Mouse (Mus musculus) myocyte (in vitro differentiated cells): ENCODE data around the gene Syndig1. TPM values are rescaled to one million over a fixed set of nuclear protein-coding genes. Genes with fewer than 3 reads are reported as not detected.

Experiments used
- H3K27me3 ChIP-seq: one replicate; pipeline ENCODE4 v1.6.1; 2011; ENCODE audit not compliant: control insufficient read depth, insufficient read depth, insufficient read length
- H3K36me3 ChIP-seq: one replicate; pipeline ENCODE4 v1.6.1; 2011; ENCODE audit not compliant: control insufficient read depth, insufficient read depth
- H3K4me2 ChIP-seq: one replicate; pipeline ENCODE4 v1.6.1; 2011; ENCODE audit warnings: low read depth, control low read depth
- H3K4me3 ChIP-seq: one replicate; pipeline ENCODE4 v1.5.1; 2011; ENCODE audit warnings: mild to moderate bottlenecking, control low read depth, moderate library complexity
- H3K79me2 ChIP-seq: one replicate; pipeline ENCODE4 v1.6.1; 2011; ENCODE audit not compliant: control insufficient read depth, insufficient read depth
- H3ac ChIP-seq: one replicate; pipeline ENCODE4 v1.6.1; 2011; ENCODE audit not compliant: control insufficient read depth, insufficient read length
- CEBPB ChIP-seq: IDR thresholded peaks from 2 replicates; pipeline ENCODE4 v1.6.1; 2011; ENCODE audit warnings: mild to moderate bottlenecking, moderate library complexity; ENCODE audit not compliant: poor library complexity, insufficient read depth, severe bottlenecking
- E2F4 ChIP-seq: IDR thresholded peaks from one replicate; pipeline ENCODE4 v1.6.1; 2011; ENCODE audit warnings: mild to moderate bottlenecking, control low read depth, moderate library complexity; ENCODE audit not compliant: insufficient read depth
- MAX ChIP-seq: IDR thresholded peaks from one replicate; pipeline ENCODE4 v1.6.1; 2011; ENCODE audit warnings: low read depth, mild to moderate bottlenecking, control low read depth
- MYOD1 ChIP-seq, 3 experiments: IDR thresholded peaks; one replicate each; pipeline ENCODE4 v1.6.1; 2011; ENCODE audit warnings: control low read depth in 2 of 3, low read depth in 2 of 3, mild to moderate bottlenecking in 2 of 3, moderate library complexity in 1 of 3; ENCODE audit not compliant: insufficient read length in 2 of 3, control insufficient read depth in 1 of 3
- MYOG ChIP-seq, 3 experiments: IDR thresholded peaks; one replicate each; pipeline ENCODE4 v1.6.1; 2011; ENCODE audit warnings: control low read depth in 2 of 3, low read depth in 2 of 3, mild to moderate bottlenecking in 2 of 3; ENCODE audit not compliant: insufficient read length in 2 of 3, control insufficient read depth in 1 of 3, insufficient read depth in 1 of 3
- POLR2A ChIP-seq: IDR thresholded peaks from one replicate; pipeline ENCODE4 v1.6.1; 2011; ENCODE audit warnings: low read depth, mild to moderate bottlenecking, control low read depth, moderate library complexity; ENCODE audit not compliant: insufficient read length
- POLR2AphosphoS2 ChIP-seq: IDR thresholded peaks from one replicate; pipeline ENCODE4 v1.6.1; 2011; ENCODE audit warnings: low read depth, control low read depth; ENCODE audit not compliant: insufficient read length
- REST ChIP-seq: IDR thresholded peaks from one replicate; pipeline ENCODE4 v1.6.1; 2011; ENCODE audit warnings: mild to moderate bottlenecking, control low read depth, moderate library complexity; ENCODE audit not compliant: insufficient read depth, insufficient read length
- SRF ChIP-seq: IDR thresholded peaks from one replicate; pipeline ENCODE4 v1.6.1; 2011; ENCODE audit warnings: low read depth; ENCODE audit not compliant: control insufficient read depth, insufficient read length
- TCF12 ChIP-seq: IDR thresholded peaks from one replicate; pipeline ENCODE4 v1.6.1; 2011; ENCODE audit warnings: mild to moderate bottlenecking, control low read depth; ENCODE audit not compliant: poor library complexity, insufficient read depth, severe bottlenecking
- TCF3 ChIP-seq: IDR thresholded peaks from one replicate; pipeline ENCODE4 v1.6.1; 2011; ENCODE audit warnings: low read depth, control low read depth; ENCODE audit not compliant: insufficient read length
- USF1 ChIP-seq: IDR thresholded peaks from one replicate; pipeline ENCODE4 v1.6.1; 2011; ENCODE audit warnings: low read depth, mild to moderate bottlenecking, control low read depth, moderate library complexity
- polyA plus RNA-seq: library from polyadenylated mRNA; unstranded; fragments of >200 nt; fragmentation: generic; extraction: Trizol; gene quantifications from one replicate; pipeline ENCODE4 v1.2.1, GENCODE M21; 2012; ENCODE audit warnings: missing spikeins

Gene Syndig1
- polyA plus RNA-seq, 1 experiment: not detected

DNA sequence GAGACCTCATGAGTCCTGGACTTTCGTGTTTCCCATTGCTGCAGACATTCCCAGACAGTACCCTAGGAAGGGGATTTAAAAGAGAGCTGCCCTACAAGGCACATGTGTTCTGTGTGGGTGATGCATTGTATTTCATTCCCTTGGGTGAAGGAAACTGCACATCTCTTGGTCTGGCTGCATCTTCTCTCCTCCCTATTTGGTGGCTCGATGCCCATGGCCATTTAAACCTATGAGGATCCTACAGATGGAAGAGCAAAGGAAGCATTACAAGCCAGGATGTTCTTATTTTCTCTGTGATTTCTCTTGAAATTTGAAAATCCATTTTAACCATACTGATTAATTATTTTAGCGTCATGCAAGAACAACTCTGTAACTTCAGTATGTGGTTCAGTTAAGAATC, 98.5 kb downstream of the Syndig1 start:
- H3ac ChIP-seq: no peak overlapping the region
- TF ChIP-seq MAX: no peak
- no peak for TF ChIP-seq USF1
- no peak for TF ChIP-seq POLR2A
- no peak for TF ChIP-seq REST
- TF ChIP-seq E2F4: no peak
- no peak for TF ChIP-seq MYOD1 (IDR thresholded peaks at IDR 0.05; ENCODE audit: control insufficient read depth in 1 of 3, insufficient read length in 2 of 3, low read depth in 2 of 3)
- no peak for TF ChIP-seq TCF3
- no peak for TF ChIP-seq TCF12
- TF ChIP-seq SRF: no peak

DNA sequence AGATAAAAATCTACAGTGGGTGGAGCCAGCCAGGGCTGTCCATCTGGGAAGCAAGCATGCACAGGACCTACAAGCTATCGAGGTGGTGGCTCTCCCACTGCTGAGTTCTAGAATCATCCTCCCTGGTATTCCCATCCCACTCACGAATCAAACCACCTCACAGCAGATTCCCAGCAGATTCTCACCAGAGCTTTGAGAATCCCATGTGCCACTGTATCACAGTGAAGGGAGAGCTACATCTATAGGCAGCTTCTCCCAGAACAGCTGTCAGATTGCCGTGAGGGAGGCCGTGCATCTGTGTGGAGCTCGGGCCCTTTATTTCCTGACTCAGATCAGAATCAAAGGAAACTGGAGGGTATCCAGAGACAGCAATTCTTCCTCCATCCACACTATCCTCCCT, 101.0 kb downstream of the Syndig1 start:
- H3K36me3 ChIP-seq: no peaks in the 10 kb centered on the region
- no peak overlapping the region for H3K4me3 ChIP-seq
- no peak overlapping the region for H3ac ChIP-seq
- TF ChIP-seq E2F4 (no peak), REST (no peak), SRF (no peak), MAX (no peak), USF1 (no peak), MYOG (IDR thresholded peaks at IDR 0.05; ENCODE audit: control insufficient read depth in 1 of 3, insufficient read depth in 1 of 3, insufficient read length in 2 of 3, low read depth in 2 of 3) (no peak), POLR2AphosphoS2 (no peak), TCF3 (no peak), TCF12 (no peak), MYOD1 (IDR thresholded peaks at IDR 0.05; ENCODE audit: control insufficient read depth in 1 of 3, insufficient read length in 2 of 3, low read depth in 2 of 3) (no peak), CEBPB (no peak), POLR2A (no peak)
- no peaks in the 10 kb centered on the region for H3K27me3 ChIP-seq
- no peak overlapping the region for H3K4me2 ChIP-seq
- no peaks in the 10 kb centered on the region for H3K79me2 ChIP-seq

More for the DNA sequence above, 98.5 kb downstream of the Syndig1 start:
- Histone ChIP-seq H3K4me3 (no peak overlapping the region), H3K4me2 (no peak overlapping the region), H3K36me3 (no peaks in the 10 kb centered on the region), H3K27me3 (no peaks in the 10 kb centered on the region), H3K79me2 (no peaks in the 10 kb centered on the region)

DNA sequence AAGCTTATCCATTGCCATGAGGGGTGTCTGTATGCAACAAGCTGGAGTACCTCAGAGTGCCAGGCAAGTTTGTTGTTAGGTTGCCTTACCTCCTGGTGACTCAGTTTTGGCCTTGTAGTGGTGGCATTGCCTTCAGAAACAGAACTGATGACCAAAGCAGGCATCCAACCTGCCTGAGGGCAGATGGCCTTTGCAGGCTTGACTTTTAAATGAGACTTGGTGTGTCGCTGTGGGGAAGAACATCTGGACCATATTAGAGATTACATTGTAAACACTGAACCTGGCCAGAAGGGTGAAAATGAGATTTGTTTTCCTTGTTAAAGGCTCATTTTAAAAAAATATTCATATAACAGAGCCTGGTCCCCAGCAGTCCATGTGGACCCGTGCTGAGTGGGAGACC, 102.1 kb downstream of the Syndig1 start:
- Histone ChIP-seq H3K79me2 (no peaks in the 10 kb centered on the region), H3K4me3 (no peak overlapping the region), H3K27me3 (no peaks in the 10 kb centered on the region), H3K4me2 (no peak overlapping the region), H3ac (no peak overlapping the region), H3K36me3 (no peaks in the 10 kb centered on the region)
- TF ChIP-seq POLR2A (no peak), SRF (no peak), USF1 (no peak), REST (no peak), E2F4 (no peak), POLR2AphosphoS2 (no peak), MYOG (IDR thresholded peaks at IDR 0.05; ENCODE audit: control insufficient read depth in 1 of 3, insufficient read depth in 1 of 3, insufficient read length in 2 of 3, low read depth in 2 of 3) (no peak), TCF12 (no peak), TCF3 (no peak), MAX (no peak), CEBPB (no peak), MYOD1 (IDR thresholded peaks at IDR 0.05; ENCODE audit: control insufficient read depth in 1 of 3, insufficient read length in 2 of 3, low read depth in 2 of 3) (no peak)

DNA sequence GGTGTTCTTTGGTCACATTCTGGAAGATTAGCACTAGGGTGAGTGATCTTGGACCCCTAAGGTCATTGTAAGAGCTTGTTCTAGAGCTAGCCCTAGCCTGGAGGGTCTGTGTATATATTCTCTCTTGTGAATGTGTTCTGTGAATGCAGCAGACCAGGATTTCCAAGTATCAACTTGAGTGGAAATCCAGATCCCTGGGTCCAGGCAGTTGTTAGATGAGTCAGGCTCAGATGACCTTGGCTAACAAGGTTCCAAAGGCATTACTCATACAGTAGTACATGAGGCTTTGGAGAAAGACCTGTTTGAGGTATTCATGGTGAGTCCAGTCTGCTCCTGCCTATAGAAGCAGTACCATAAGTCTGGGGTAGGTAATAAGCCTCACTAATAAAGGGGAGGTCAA, 103.1 kb downstream of the Syndig1 start:
- TF ChIP-seq MAX (no peak), TCF12 (no peak), E2F4 (no peak), POLR2A (no peak), POLR2AphosphoS2 (no peak), TCF3 (no peak), CEBPB (no peak), SRF (no peak), USF1 (no peak), REST (no peak), MYOG (IDR thresholded peaks at IDR 0.05; ENCODE audit: control insufficient read depth in 1 of 3, insufficient read depth in 1 of 3, insufficient read length in 2 of 3, low read depth in 2 of 3) (no peak), MYOD1 (IDR thresholded peaks at IDR 0.05; ENCODE audit: control insufficient read depth in 1 of 3, insufficient read length in 2 of 3, low read depth in 2 of 3) (no peak)
- Histone ChIP-seq H3ac (no peak overlapping the region), H3K79me2 (no peaks in the 10 kb centered on the region), H3K27me3 (no peaks in the 10 kb centered on the region), H3K36me3 (no peaks in the 10 kb centered on the region), H3K4me3 (no peak overlapping the region), H3K4me2 (no peak overlapping the region)

GRCm38 (mm10) chr2:149933247-149933898, 104.4 kb downstream of the Syndig1 start:
- TF ChIP-seq CEBPB: no peak
- TF ChIP-seq REST: no peak
- no peak for TF ChIP-seq USF1
- TF ChIP-seq E2F4: no peak
- no peak for TF ChIP-seq MAX
- TF ChIP-seq POLR2AphosphoS2: no peak
- no peak for TF ChIP-seq MYOG (IDR thresholded peaks at IDR 0.05; ENCODE audit: control insufficient read depth in 1 of 3, insufficient read depth in 1 of 3, insufficient read length in 2 of 3, low read depth in 2 of 3)
- no peak for TF ChIP-seq MYOD1 (IDR thresholded peaks at IDR 0.05; ENCODE audit: control insufficient read depth in 1 of 3, insufficient read length in 2 of 3, low read depth in 2 of 3)
- TF ChIP-seq SRF: no peak
- TF ChIP-seq TCF3: no peak
- TF ChIP-seq TCF12: no peak
- no peak for TF ChIP-seq POLR2A
- Histone ChIP-seq H3ac (no peak overlapping the region), H3K4me2 (no peak overlapping the region), H3K79me2 (no peaks in the 10 kb centered on the region), H3K4me3 (no peak overlapping the region), H3K36me3 (no peaks in the 10 kb centered on the region), H3K27me3 (no peaks in the 10 kb centered on the region)
